Mouse (Mus musculus) regulatory T cell (primary cell): ENCODE measurements around the gene Il25.
"Not testable (repeated sequence)": the region's sequence is repeated elsewhere in the genome, so short reads cannot be mapped to it uniquely, and the experiment has no call there.

Experiments used
- in situ Hi-C: fragments of 300-600 bp; cut with MboI, MseI; formaldehyde crosslinking; loops from one replicate; pipeline ENCODE4 v1.15.1; 2025; ENCODE audit warnings: high pct_unique_total_duplicates

Gene Il25

DNA sequence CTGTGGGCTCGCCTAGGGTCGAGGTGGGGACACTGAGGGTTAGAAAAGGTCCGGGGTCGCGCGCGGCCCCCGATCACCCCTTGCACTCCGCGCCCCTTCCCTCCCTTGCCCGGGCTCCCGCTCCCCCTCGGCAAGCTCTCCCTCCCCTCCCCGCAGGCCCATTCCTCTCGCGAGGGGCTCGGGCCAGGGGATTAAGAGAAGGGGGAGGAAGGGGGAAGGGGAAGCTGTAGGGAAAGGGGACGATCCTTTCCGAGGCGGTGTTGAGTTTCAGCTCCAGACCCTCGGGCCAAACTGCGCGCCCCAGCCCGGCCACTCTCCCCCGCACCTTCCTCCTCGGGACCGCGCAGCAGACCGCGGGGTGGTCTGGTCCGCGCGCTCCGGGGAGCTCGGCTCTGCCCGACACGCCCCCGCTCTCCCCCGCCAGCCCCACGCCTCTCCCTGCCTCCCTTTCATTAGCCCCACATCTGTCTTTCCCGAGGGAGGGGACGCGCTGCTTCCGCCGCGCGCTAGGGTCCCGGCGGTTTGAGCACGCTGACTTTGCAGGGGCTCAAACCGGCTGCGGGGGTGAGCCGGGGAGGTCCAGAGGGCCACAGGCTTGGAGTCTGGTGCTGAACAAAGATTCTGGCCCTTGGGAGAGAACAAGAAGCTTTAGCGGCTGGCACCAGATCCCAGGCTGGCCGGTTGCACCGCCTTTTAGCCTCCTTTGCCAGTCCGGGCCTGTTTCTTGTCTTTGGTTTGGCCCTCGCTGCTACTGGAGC lies 5.9 kb upstream of the Il25 start:
- in situ Hi-C loops: no loop called here

DNA sequence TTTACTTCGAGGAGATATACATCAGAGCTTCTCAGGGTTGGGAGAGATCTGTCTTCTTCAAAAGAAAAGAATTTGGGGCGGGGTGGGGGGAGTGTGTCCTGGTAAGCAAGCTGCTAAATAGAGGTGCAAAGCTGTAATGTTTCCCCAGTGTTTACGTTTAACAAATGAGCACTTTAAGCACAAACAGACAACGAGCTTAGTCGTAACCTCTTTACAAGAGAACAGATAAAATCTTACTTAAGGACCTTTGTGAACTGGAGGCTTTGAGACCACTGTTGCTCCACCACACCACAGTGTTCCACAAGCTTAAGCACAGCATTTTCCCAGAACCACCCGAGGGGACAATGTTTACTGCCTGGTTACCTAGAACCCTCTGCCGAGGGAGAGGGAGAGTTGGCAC lies 5.2 kb upstream of the Il25 start:
- in situ Hi-C loops: no loop called here

DNA sequence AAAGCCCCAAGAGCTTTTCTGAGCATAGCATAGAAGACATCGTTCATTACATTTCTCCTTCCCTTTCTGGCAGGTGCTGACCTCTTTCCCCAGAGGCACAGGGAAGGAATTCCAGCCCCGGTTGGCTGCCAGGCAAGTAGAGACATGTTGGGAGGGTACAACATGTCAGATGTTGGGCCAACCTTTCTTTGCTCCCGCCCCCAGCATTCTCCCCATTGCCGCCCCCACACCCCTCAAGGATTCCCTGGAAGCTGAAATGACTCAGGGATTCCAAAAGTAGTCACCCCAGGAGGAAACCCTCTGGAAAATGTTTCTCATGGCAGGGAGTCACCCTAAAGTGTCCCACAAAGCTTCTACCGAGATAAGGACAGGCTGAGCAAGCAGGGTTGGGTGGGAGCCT lies 2.7 kb upstream of the Il25 start:
- in situ Hi-C loops: no loop called here

DNA sequence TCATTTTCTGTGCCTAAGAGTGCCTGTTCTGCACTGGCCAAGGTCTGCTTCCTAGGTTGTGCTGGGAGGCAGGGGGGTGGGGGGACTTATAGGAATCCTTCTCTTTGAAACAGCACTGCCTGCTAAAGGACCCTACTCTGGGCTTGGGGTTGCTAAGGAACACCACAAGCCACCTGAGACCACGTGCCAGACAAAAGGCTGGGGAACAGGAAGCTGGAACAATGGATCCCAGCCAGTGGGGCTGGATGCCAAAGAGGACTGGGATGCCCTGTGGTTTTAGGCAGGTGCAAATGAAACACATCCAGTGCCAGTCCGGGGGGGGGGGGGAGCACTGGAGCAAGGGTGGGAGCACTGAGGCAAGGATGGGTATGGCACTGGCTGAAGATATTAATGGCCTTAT lies 2.1 kb upstream of the Il25 start:
- in situ Hi-C loops: no loop called here

DNA sequence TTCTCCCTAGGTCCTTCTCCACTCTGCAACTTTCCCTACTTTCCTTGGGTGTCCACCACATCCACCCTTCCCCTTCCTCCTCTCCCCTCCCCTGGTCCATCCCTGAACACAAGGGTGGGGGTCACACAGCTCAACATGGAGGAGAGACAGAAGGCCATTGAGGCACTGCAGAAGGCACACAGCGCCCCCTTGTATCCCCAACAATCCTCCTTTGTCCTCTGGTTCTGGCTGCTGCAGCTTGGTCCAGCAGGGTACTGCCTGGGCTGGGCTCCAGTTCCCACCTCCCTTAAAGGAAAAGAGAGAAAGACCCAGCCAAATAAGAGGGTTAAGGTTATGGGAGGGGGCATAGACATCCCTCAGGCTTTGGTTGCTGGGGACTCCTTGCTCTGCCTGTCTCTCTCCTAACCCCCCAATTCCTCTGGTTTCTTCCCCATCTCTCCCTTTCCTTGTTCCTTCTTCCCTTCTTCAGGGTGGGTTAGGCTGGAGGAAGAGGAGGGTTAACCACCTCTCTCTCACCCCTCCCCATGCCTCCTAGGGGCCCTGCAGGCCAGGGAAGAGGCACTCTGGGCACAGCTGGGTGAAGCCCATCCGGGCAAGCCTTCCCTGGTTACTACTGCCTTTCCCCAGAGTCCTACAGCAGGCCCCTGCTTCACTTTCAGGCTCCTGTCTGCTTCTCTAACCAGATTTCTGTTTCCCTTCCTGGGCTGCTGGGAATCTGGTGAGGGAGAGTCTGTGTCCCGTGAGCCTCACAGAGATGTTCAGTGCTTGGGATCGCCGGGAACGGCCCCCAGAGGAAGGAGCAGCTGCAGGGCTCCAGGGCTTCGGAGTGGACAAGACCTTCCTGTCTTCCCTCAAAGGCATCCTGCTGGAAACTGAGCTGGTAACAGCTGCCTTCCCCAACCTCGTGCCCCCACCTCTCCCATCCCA lies 3.7 kb downstream of the Il25 start, which contains the start of gene Cmtm5:
TSS of gene Cmtm5 (plus strand) at position 358 of the 927 bp plus-strand sequence.
- in situ Hi-C loops: loop anchor here (5.0 kb wide), 1 partner anchor 89 kb away; no protein-coding TSS in a partner anchor

DNA sequence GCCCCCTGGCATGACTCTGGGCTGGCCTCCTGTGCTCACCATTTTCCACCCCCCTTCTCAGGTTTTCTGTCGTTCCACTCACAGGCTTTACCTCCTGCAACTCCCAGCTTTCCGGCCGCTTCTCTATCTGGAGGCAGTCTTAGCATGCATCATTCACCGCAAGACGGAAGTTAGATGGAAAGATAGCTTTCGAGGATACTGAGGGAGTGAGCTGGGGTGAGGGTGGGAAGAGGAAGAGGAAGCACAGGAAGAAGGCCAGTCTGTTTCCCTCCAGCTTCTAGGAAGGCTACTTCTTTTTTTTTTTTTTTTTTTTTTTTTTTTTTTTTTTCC lies 4.3 kb downstream of the Il25 start:
- in situ Hi-C loops: loop anchor here (5.0 kb wide), 1 partner anchor 89 kb away; no protein-coding TSS in a partner anchor

DNA sequence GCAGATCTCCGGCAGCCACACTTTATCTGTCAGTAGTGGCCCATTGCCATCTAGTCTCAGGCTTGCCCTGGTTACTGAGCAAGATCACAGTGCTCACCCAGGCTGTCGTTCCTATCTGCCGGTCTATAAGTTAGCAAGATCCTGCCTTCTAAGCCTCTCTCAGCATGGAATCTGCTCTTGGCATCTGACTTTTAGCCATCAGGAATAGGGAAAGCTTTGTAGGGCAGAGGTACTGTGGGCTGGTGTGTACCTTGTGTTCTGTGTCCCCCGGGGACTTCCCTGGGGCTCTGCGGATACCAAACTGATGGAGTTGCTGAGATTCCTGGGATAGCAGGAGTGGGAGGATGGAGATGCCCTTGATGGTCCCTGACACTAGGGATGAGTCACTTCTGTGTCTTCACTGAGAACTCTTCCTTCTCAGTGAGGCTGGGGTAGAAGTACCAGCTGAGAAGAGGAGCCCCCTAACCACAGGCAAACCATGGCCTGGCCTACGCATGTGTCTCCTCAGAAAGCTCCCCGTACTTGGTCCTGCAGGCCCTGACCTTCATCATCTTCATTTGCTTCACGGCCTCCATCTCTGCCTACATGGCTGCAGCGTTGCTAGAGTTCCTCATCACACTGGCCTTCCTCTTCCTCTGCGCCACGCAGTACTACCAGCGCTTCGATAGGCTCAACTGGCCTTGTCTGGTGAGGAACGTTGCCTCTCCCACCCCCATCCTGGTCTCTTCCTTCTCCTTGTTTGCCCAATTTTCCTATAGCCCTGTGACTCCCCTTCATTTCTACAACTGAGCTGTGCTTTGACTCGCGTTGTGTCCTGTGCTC lies 5.1 kb downstream of the Il25 start:
- in situ Hi-C loops: loop anchor here (5.0 kb wide), 1 partner anchor 90 kb away; no protein-coding TSS in a partner anchor

DNA sequence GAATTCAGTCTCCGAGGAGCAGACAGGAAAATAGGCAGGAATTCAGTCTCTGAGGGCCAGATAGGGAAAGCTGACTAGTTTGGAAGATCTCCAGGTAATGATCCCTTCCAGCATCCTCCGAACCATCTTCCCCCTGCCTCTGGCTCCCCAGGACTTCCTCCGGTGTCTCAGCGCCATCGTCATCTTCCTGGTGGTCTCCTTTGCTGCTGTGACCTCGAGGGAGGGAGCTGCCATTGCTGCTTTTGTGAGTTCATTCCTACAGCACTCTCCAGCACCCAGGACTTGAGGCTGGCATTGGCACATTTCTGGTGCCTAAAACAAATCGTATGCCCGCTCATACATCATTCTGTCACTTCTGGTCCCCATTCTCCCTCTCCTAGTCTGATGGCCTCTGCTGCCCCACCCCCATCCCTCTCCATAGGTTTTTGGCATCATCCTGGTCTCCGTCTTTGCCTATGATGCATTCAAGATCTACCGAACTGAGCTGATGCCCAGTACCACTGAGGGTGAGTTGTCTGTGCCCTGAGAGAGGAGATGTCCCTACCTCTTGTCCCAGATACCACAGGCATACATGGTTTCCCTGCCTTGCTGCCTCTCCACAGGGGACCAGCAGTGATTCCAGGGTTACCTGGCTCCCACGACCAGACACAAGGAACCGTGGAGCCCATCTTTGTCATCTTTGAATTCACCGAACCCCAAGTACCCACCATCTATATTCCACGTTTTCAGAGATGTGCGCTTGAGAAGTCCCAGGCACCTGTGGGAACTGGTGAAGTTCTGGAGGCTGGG lies 6.1 kb downstream of the Il25 start:
- in situ Hi-C loops: loop anchor here (5.0 kb wide), 1 partner anchor 91 kb away; no protein-coding TSS in a partner anchor

DNA sequence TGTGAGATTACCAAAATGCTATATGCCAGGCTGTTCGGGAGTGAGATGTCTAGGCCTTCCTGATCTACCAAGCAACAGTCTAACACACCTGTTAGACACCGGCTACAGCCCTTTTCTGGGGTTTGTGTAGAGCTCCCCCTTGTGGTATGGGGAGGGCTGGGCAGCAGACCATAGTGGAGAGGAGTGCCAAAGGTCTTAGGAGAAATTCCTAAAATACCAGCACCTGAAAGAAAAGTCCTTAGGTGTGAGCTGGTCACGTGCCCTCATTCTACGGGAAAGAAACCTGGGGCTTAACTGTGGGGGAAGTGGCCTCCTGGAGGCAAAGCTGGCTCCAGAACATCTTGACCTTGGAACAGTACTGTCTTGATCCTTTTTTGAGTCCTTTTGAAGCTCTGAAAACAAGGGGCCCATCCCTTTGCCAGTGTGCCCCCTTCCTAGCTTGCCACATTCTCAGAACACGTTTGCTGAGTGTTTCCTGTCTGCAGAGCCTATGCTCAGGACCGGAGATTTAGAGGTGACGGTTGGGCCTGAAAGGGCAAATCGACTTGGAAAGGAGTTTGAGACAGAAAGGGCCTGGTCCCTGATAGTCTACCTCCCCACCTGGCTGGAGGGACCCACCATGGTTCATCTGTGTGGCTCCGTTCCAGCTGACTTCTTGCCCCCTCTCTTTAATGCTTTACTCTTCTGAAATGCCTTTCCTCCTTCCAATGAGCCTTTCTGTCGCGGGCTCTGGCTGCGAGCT lies 7.1 kb downstream of the Il25 start:
- in situ Hi-C loops: loop anchor here (5.0 kb wide), 1 partner anchor 92 kb away; no protein-coding TSS in a partner anchor

DNA sequence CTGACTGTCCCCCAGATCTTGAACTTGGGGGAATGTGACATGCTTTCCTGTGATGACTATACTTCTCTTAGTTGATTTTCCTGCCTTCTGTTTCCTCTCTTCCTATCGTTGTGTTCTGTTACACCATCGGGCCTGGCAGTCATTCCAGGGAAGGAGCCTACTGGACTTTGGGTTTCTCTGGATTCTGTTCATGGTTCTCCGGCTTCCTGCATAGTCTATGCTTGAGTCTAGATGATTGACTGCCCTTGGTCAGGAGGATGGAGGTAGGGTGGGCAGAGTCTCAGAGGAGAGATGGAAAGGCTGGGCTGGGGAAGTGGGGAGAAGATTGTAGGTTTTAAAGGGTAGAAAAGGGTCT lies 7.7 kb downstream of the Il25 start:
- in situ Hi-C loops: no loop called here

DNA sequence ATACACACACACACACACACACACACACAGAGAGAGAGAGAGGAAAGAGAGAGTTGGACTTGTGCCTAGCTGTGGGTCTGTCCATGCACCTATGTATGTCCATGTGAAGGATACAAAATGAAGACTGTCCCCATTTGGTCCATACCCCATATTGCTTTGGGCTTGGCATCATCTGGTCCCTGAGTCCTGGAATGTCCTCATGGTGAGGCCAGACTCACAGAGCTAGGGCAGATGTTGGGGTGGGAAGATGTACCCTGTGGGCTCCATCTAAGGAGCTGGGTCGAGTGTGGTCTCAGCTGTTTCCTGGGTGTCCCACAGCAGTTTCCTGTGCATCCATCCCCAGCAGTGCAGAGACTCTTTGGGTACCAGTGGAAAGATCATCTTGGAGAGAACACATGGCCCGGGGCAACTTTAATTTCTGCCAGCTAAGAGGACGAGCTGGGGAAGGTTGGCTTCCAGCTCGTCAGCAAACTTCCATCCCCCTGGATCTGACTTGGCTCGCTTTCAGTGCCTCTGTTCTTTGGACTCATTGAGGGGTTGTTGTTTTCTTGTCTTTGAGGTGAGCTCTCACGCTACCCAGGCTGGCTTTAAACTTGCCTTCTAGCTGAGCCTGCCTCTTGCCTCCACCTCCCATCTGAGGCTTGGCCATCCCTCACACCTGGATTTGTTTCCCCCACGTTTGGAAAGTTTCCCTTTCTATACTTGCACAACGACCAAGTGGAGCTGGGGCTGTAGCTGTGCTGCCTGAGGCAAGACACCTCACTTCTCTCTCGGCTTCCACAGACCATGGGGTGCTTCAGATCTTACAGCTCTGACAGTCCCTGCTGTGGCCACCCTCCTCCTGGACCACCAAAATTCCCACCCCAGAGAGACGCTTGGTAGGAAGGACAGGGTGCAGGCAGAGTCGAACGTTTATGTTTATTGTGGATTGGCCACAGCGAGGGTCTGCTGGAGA lies 8.8 kb downstream of the Il25 start:
- in situ Hi-C loops: no loop called here

DNA sequence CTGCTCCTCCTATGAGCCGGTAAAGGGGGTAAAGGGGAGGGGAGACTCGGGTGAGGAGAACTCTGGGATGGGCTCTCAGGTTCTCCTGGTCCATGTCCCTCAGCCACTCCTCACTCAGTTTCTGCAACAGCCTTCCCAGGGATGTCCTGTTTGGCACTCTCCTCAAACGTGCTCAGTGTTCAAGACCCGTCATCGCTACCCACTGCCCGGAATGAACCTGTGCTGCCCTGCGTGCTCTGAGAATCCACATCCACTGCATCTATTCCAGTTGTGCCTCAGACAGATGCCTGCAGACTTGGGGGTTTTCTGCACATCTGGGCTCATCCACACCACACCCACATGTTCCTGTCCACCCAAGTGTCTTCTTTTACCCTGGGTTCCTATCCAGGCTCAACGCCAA lies 10.0 kb downstream of the Il25 start:
- in situ Hi-C loops: no loop called here

DNA sequence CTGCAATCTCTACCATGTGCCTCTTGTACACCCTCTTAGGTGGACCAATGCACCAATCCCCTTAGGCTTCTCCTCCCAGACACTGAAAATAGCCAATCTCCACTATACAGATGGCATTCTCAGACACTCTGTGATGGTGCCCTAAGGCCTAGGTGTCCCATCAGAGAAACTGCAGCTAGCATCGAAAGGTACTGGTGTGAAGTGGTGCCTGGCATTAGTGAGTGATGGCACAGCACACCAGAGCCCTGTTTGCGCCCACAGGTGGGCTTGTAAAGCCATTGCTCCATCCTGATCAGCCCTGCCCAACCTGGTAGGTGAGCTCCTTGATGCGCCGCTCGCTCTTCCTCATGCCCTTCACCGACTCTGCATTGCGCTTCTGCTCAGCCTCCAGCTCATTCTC lies 11.5 kb downstream of the Il25 start:
- in situ Hi-C loops: no loop called here

DNA sequence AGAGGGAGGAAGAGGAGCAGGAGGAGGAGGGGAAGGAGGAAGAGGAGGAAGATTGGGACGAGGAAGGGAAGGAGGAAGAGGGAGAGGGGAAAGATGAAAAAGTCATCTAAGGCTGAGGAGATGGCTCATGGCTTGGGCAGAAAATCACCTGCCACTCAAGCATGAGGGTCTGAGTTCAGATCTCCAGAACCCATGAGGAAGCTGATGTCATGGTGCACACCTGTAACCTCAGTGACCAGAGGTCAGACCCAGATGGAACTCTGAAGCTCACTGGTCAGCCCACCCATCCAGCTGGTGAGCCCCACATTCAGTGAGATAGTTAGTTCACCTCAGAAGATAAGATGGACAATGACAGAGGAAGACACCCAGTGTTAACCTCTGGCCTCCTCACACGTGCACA lies 12.4 kb downstream of the Il25 start:
- in situ Hi-C loops: no loop called here

DNA sequence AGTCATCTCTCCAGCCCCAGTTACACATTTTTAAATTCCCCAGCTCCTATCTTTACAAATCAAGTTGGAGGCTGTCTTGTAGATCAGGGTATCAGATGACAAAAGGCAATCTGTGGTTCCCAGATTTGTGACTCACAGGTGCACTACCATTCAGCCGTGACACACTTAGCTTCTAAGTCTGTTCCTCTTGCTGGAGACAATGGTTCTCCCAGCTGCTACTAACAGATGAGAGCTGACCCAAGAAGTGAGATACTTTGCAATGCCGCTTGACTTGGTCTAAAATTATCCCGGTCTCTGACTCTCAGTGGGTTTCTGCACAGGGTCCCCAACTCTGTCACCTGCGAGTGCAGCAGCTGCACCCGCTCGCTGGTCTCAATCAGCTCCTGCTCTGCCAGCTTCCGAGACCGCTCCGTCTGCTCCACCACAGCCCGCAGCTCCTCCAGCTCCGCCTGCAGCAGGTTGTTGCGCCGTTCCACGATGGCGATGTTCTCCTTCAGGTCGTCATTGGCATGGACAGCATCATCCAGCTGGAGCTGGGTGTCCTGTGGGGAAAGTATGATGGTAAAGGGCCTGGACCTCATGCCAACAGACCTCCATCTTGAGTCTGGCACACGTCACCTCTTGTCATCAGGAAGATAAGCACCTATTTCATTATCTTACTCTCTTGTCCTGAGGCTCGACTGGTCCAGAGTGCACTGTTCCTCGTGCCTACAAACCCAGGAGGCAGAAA lies 13.6 kb downstream of the Il25 start:
- in situ Hi-C loops: no loop called here

DNA sequence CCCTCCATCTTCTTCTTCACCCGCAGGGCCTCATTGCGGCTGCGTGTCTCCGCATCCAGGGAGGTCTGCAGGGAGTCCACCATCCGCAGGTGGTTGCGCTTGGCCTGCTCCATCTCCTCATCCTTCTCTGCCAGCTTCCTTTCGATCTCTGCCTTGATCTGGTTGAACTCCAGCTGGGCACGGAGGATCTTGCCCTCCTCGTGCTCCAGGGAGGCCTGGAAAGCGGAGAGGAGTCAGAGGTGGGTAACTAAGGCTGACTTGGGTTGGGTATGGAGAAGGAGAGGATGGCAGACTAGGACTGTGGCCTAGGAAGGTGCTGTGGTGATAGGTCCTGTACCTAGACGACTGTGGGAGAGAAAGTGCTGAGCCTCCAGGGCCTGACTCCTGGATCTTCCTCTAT lies 14.5 kb downstream of the Il25 start:
- in situ Hi-C loops: not testable (repeated sequence)

DNA sequence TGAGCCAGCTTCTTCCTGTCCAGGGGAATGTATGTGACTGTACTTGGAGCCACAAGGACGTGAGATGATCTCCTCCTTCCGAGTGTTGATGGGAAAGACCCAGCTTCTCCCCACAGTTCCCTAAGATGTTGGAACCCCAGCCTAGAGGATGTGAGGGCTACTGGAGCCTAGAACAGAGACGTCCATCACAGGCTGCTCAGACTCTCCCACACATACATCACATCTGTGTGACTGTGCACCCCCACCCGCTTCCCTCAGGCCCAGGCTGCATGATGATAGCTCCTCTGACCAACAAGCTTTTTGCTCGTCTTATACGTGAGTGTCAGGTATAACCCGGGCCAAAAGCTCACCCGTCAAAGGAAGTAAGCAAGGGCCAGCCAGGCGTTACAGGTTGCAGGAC lies 16.3 kb downstream of the Il25 start:
- in situ Hi-C loops: no loop called here

DNA sequence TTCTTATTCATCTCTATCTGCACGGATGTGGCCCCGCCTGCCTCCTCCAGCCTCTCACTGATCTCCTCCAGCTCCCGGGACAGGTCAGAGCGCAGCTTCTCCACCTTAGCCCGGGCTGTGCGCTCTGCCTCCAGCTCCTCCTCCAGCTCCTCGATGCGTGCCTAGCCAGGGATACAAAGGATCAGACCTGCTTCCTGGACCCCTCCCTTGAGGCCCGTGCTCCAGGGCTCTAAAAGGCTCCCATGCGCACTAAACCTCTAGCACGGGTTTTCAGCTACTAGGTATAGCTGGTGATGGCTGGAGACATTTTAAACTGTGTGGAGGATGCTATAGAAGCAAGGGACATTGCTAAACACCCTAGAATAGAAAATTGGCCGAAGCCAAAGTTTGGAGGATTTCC lies 18.0 kb downstream of the Il25 start:
- in situ Hi-C loops: loop anchor here (25.0 kb wide), 1 partner anchor 1062 kb away; the partner anchor contains the start of gene Mcpt1
